Mouse (Mus musculus) kidney, postnatal 25 days (tissue): Measurements from ENCODE around the gene Lsm10.

Experiments used
- DNase-seq, 2 experiments: peaks; one replicate each; pipeline ENCODE4 v3.0.0; 2021; ENCODE audit warnings: mixed read lengths in 2 of 2

The Lsm10 gene

GRCm38 (mm10) chr4:126097711-126098253, 1.4 kb downstream of the Lsm10 start:
- DNase-seq = no peak

- DNase-seq = no peak
Measured at GRCm38 (mm10) chr4:126099365-126099764, 2.9 kb downstream of the Lsm10 start.

- no peak for DNase-seq
Measured at GRCm38 (mm10) chr4:126100764-126101163, 4.3 kb downstream of the Lsm10 start.

- DNase-seq = peak; percentile 54 to 70
Measured at GRCm38 (mm10) chr4:126102061-126102841, 5.8 kb downstream of the Lsm10 start.

- DNase-seq = peak; percentile 84 to 94
Measured at GRCm38 (mm10) chr4:126103057-126103581, 6.7 kb downstream of the Lsm10 start.

GRCm38 (mm10) chr4:126103590-126104068, 7.2 kb downstream of the Lsm10 start, which contains the start of gene Stk40:
Stk40 (plus strand) TSS chr4:126103957.
- peak; percentile 96 to 98 for DNase-seq

GRCm38 (mm10) chr4:126104261-126105075, 8.0 kb downstream of the Lsm10 start:
- peak; percentile 82 to 95 for DNase-seq

GRCm38 (mm10) chr4:126105131-126105783, 8.8 kb downstream of the Lsm10 start:
- DNase-seq = no peak

GRCm38 (mm10) chr4:126108061-126108740, 11.8 kb downstream of the Lsm10 start:
- peak; percentile 95 for DNase-seq

- DNase-seq = no peak
Measured at GRCm38 (mm10) chr4:126109613-126110373, 13.4 kb downstream of the Lsm10 start.

- peak; percentile 84 to 93 for DNase-seq
Measured at GRCm38 (mm10) chr4:126110374-126111152, 14.1 kb downstream of the Lsm10 start.

GRCm38 (mm10) chr4:126111153-126111549, 14.7 kb downstream of the Lsm10 start:
- peak; percentile 55 to 74 for DNase-seq

- DNase-seq = peak in 1 of 2 experiments; percentile 56
Measured at GRCm38 (mm10) chr4:126113243-126113642, 16.8 kb downstream of the Lsm10 start.

GRCm38 (mm10) chr4:126113943-126114342, 17.5 kb downstream of the Lsm10 start:
- DNase-seq = peak; percentile 72 to 79

GRCm38 (mm10) chr4:126115411-126115810, 19.0 kb downstream of the Lsm10 start:
- DNase-seq = no peak

GRCm38 (mm10) chr4:126115871-126116521, 19.6 kb downstream of the Lsm10 start:
- no peak for DNase-seq

GRCm38 (mm10) chr4:126117116-126117515, 20.7 kb downstream of the Lsm10 start:
- no peak for DNase-seq

- DNase-seq = no peak
Measured at GRCm38 (mm10) chr4:126118651-126119050, 22.2 kb downstream of the Lsm10 start.

- no peak for DNase-seq
Measured at GRCm38 (mm10) chr4:126119051-126119450, 22.6 kb downstream of the Lsm10 start.

- no peak for DNase-seq
Measured at GRCm38 (mm10) chr4:126120052-126120451, 23.6 kb downstream of the Lsm10 start.
